Mouse (Mus musculus) forebrain, postnatal 0 days (tissue): ENCODE measurements around the gene Usp31. TPM values are rescaled to one million over a fixed set of nuclear protein-coding genes. Genes with fewer than 3 reads are reported as not detected.

Experiments
- ATAC-seq: fragments of 200-750 bp; cut with Nextera tagmentation; 2 replicates; pipeline ENCODE4 v1.8.0; 2017; ENCODE audit warnings: mild to moderate bottlenecking, moderate library complexity
- DNase-seq: peaks from one replicate; pipeline ENCODE4 v3.0.0-alpha.2; 2015
- H3K27ac ChIP-seq: fragments of 300-500 bp; sonication (generic); 2 replicates; pipeline ENCODE4 v1.5.1; 2014; ENCODE audit warnings: low read depth, mild to moderate bottlenecking, antibody characterized with exemption, low read length, moderate library complexity, mixed read lengths
- H3K27me3 ChIP-seq: fragments of 300-500 bp; sonication (generic); 2 replicates; pipeline ENCODE4 v1.6.1; 2014; ENCODE audit warnings: mild to moderate bottlenecking, low read length, mixed read lengths; ENCODE audit not compliant: insufficient read depth
- H3K36me3 ChIP-seq: fragments of 300-500 bp; sonication (generic); 2 replicates; pipeline ENCODE4 v1.6.1; 2014; ENCODE audit warnings: mild to moderate bottlenecking, moderate library complexity; ENCODE audit not compliant: insufficient read depth
- H3K4me1 ChIP-seq: fragments of 300-500 bp; sonication (generic); 2 replicates; pipeline ENCODE4 v1.6.1; 2014; ENCODE audit warnings: antibody characterized with exemption; ENCODE audit not compliant: insufficient read depth
- H3K4me2 ChIP-seq: fragments of 300-500 bp; sonication (generic); 2 replicates; pipeline ENCODE4 v1.6.1; 2014; ENCODE audit warnings: low read depth, mild to moderate bottlenecking, moderate library complexity
- H3K4me3 ChIP-seq: fragments of 300-500 bp; sonication (generic); 2 replicates; pipeline ENCODE4 v1.5.1; 2014; ENCODE audit warnings: low read depth, low read length, mixed read lengths
- H3K9ac ChIP-seq: fragments of 300-500 bp; sonication (generic); 2 replicates; pipeline ENCODE4 v1.6.1; 2014; ENCODE audit warnings: mild to moderate bottlenecking
- H3K9me3 ChIP-seq: fragments of 300-500 bp; sonication (generic); 2 replicates; pipeline ENCODE4 v1.6.1; 2016; ENCODE audit warnings: low read length
- CTCF ChIP-seq: sonication (generic); IDR thresholded peaks from 2 replicates; pipeline ENCODE4 v1.5.1; 2016; ENCODE audit warnings: antibody characterized with exemption, control low read depth, low read depth
- WGBS: fragments of 180-500 bp; shearing (Covaris S2); extraction: QIAGEN DNeasy Blood & Tissue Kit; methylation state at CpG from one replicate; pipeline ENCODE4 v1.1.7; 2014; 5-methylcytosine and 5-hydroxymethylcytosine counted together
- polyA plus RNA-seq: library from polyadenylated mRNA; unstranded; fragments of >200 nt; fragmentation: Nextera tagmentation; extraction: Ambion mirVana; gene quantifications from 2 replicates; pipeline ENCODE4 v1.2.1, GENCODE M21; 2015
- total RNA-seq: library from RNA; depleted of rRNA; stranded (reverse); fragments of >200 nt; gene quantifications from 2 replicates; pipeline ENCODE4 v1.2.3, GENCODE M21; 2014; rRNA removed

The Usp31 gene
- total and polyA plus RNA-seq, 2 experiments from 2014 or later = 1.9 to 29.5 TPM

GRCm38 (mm10) chr7:121594623-121595022 is 112.4 kb downstream of the Usp31 start:
- Histone ChIP-seq H3K9me3 (no peaks in the 10 kb centered on the region), H3K27me3 (no peaks in the 10 kb centered on the region), H3K9ac (no peak overlapping the region), H3K4me3 (no peak overlapping the region), H3K27ac (no peak overlapping the region), H3K4me2 (no peak overlapping the region), H3K36me3 (no peaks in the 10 kb centered on the region), H3K4me1 (no peaks in the 10 kb centered on the region)
- no peak for TF ChIP-seq CTCF
- 94% methylated on average over 1 of the region's 1 CpGs for whole genome bisulfite sequencing
- ATAC-seq (no peak), DNase-seq (no peak)

Other genes starting within 250 kb of the Usp31 start
- gene Scnn1g, start 27.2 kb upstream of the Usp31 start, total RNA-seq = 0.10 TPM in 1 of 2 replicates, not detected in the other
- gene Scnn1g, start 27.2 kb upstream of the Usp31 start, polyA plus RNA-seq = 0.05 TPM in 1 of 2 replicates, not detected in the other
- 0.31 and 0.67 TPM in 2 replicates for gene Scnn1b, start 157.8 kb upstream of the Usp31 start, total RNA-seq
- gene Scnn1b, start 157.8 kb upstream of the Usp31 start, polyA plus RNA-seq = 0.24 and 0.54 TPM in 2 replicates